Mouse (Mus musculus): Measurements from ENCODE around the gene Gm45234. TPM values are rescaled to one million over a fixed set of nuclear protein-coding genes. Genes with fewer than 3 reads are reported as not detected.

Gene Gm45234
- polyA plus RNA-seq, 1 experiment from 2014 or later, result not detected

GRCm38 (mm10) chr6:124729850-124730705 is 25.7 kb downstream of the Gm45234 start:
- Histone ChIP-seq H3K27me3 (ENCODE audit: insufficient read depth, low read length) (no peaks in the 10 kb centered on the region), H3K9ac (ENCODE audit: low read depth, low read length) (no peak overlapping the region), H3K4me2 (ENCODE audit: low read length) (no peak overlapping the region), H3K36me3 (ENCODE audit: insufficient read depth, low read length) (no peaks in the 10 kb centered on the region), H3K4me3 (replicated peaks; ENCODE audit: low read depth, low read length) (no peak overlapping the region), H3K27ac (no peak overlapping the region), H3K9me3 (replicated peaks; ENCODE audit: low read length) (no peaks in the 10 kb centered on the region), H3K4me1 (replicated peaks; ENCODE audit: insufficient read depth, low read length) (0 out of 2 replicates have a peak, but pooled peaks cover 3% of the 10 kb centered on the region)
- WGBS, result 76% methylated on average over 8 of the region's 8 CpGs
- ATAC-seq (replicated peaks; ENCODE audit: low FRiP score, low read depth) (no peak), DNase-seq (ENCODE audit: low spot score) (no peak)
- no peak for TF ChIP-seq CTCF (IDR thresholded peaks at IDR 0.05; ENCODE audit: low read depth)

- no peak overlapping the region for H3K4me2 ChIP-seq (ENCODE audit: low read length)
- no peak overlapping the region for H3K4me3 ChIP-seq (replicated peaks; ENCODE audit: low read depth, low read length)
- H3K27me3 ChIP-seq (ENCODE audit: insufficient read depth, low read length), result no peaks in the 10 kb centered on the region
- 91% methylated on average over 10 of the region's 10 CpGs for WGBS
- H3K4me1 ChIP-seq (replicated peaks; ENCODE audit: insufficient read depth, low read length), result 0 out of 2 replicates have a peak, but pooled peaks cover 3% of the 10 kb centered on the region
- no peak overlapping the region for H3K9ac ChIP-seq (ENCODE audit: low read depth, low read length)
- no peak for TF ChIP-seq CTCF (IDR thresholded peaks at IDR 0.05; ENCODE audit: low read depth)
- no peaks in the 10 kb centered on the region for H3K9me3 ChIP-seq (replicated peaks; ENCODE audit: low read length)
- H3K36me3 ChIP-seq (ENCODE audit: insufficient read depth, low read length), result no peaks in the 10 kb centered on the region
- no peak overlapping the region for H3K27ac ChIP-seq
- no peak for ATAC-seq (replicated peaks; ENCODE audit: low FRiP score, low read depth)
- DNase-seq (ENCODE audit: low spot score), result no peak
These were observed 27.2 kb downstream of the Gm45234 start for GRCm38 (mm10) chr6:124728621-124729020.

GRCm38 (mm10) chr6:124724472-124724871 is 31.3 kb downstream of the Gm45234 start:
- Histone ChIP-seq H3K9ac (ENCODE audit: low read depth, low read length) (0 out of 2 replicates have a peak overlapping the region, but pooled peaks have one; percentile 4), H3K4me2 (ENCODE audit: low read length) (no peak overlapping the region), H3K9me3 (replicated peaks; ENCODE audit: low read length) (no peaks in the 10 kb centered on the region), H3K27ac (no peak overlapping the region), H3K4me3 (replicated peaks; ENCODE audit: low read depth, low read length) (no peak overlapping the region), H3K27me3 (ENCODE audit: insufficient read depth, low read length) (no peaks in the 10 kb centered on the region), H3K4me1 (replicated peaks; ENCODE audit: insufficient read depth, low read length) (no peaks in the 10 kb centered on the region), H3K36me3 (ENCODE audit: insufficient read depth, low read length) (no peaks in the 10 kb centered on the region)
- DNase-seq (ENCODE audit: low spot score), result no peak
- no peak for TF ChIP-seq CTCF (IDR thresholded peaks at IDR 0.05; ENCODE audit: low read depth)
- no peak for ATAC-seq (replicated peaks; ENCODE audit: low FRiP score, low read depth)
- WGBS, result 85% methylated on average over 10 of the region's 10 CpGs

- H3K9ac ChIP-seq (ENCODE audit: low read depth, low read length), result no peak overlapping the region
- TF ChIP-seq CTCF (IDR thresholded peaks at IDR 0.05; ENCODE audit: low read depth), result no peak
- H3K36me3 ChIP-seq (ENCODE audit: insufficient read depth, low read length), result no peaks in the 10 kb centered on the region
- no peaks in the 10 kb centered on the region for H3K9me3 ChIP-seq (replicated peaks; ENCODE audit: low read length)
- ATAC-seq (replicated peaks; ENCODE audit: low FRiP score, low read depth) (no peak), DNase-seq (ENCODE audit: low spot score) (no peak)
- 67% methylated on average over 8 of the region's 8 CpGs for WGBS
- H3K27me3 ChIP-seq (ENCODE audit: insufficient read depth, low read length), result no peaks in the 10 kb centered on the region
- no peak overlapping the region for H3K27ac ChIP-seq
- no peaks in the 10 kb centered on the region for H3K4me1 ChIP-seq (replicated peaks; ENCODE audit: insufficient read depth, low read length)
- no peak overlapping the region for H3K4me2 ChIP-seq (ENCODE audit: low read length)
- H3K4me3 ChIP-seq (replicated peaks; ENCODE audit: low read depth, low read length), result no peak overlapping the region
These were observed 32.3 kb downstream of the Gm45234 start for GRCm38 (mm10) chr6:124723541-124723940.

GRCm38 (mm10) chr6:124722876-124723473 is 32.8 kb downstream of the Gm45234 start:
- 91% methylated on average over 6 of the region's 6 CpGs for WGBS
- Histone ChIP-seq H3K27ac (no peak overlapping the region), H3K36me3 (ENCODE audit: insufficient read depth, low read length) (no peaks in the 10 kb centered on the region), H3K4me2 (ENCODE audit: low read length) (no peak overlapping the region), H3K4me1 (replicated peaks; ENCODE audit: insufficient read depth, low read length) (no peaks in the 10 kb centered on the region), H3K27me3 (ENCODE audit: insufficient read depth, low read length) (no peaks in the 10 kb centered on the region), H3K9me3 (replicated peaks; ENCODE audit: low read length) (no peaks in the 10 kb centered on the region), H3K9ac (ENCODE audit: low read depth, low read length) (no peak overlapping the region), H3K4me3 (replicated peaks; ENCODE audit: low read depth, low read length) (no peak overlapping the region)
- no peak for TF ChIP-seq CTCF (IDR thresholded peaks at IDR 0.05; ENCODE audit: low read depth)
- ATAC-seq (replicated peaks; ENCODE audit: low FRiP score, low read depth) (no peak), DNase-seq (ENCODE audit: low spot score) (no peak)

- ATAC-seq (replicated peaks; ENCODE audit: low FRiP score, low read depth) (no peak), DNase-seq (ENCODE audit: low spot score) (no peak)
- H3K27ac ChIP-seq, result no peak overlapping the region
- no peak overlapping the region for H3K4me3 ChIP-seq (replicated peaks; ENCODE audit: low read depth, low read length)
- H3K27me3 ChIP-seq (ENCODE audit: insufficient read depth, low read length), result no peaks in the 10 kb centered on the region
- no peaks in the 10 kb centered on the region for H3K9me3 ChIP-seq (replicated peaks; ENCODE audit: low read length)
- 65% methylated on average over 11 of the region's 11 CpGs for WGBS
- peak overlapping the region; percentile 38 for H3K4me2 ChIP-seq (ENCODE audit: low read length)
- no peaks in the 10 kb centered on the region for H3K4me1 ChIP-seq (replicated peaks; ENCODE audit: insufficient read depth, low read length)
- no peak for TF ChIP-seq CTCF (IDR thresholded peaks at IDR 0.05; ENCODE audit: low read depth)
- H3K36me3 ChIP-seq (ENCODE audit: insufficient read depth, low read length), result peaks cover 12% of the 10 kb centered on the region; the same call in 1 of the 2 replicates
- no peak overlapping the region for H3K9ac ChIP-seq (ENCODE audit: low read depth, low read length)
These were observed 34.9 kb downstream of the Gm45234 start for GRCm38 (mm10) chr6:124720904-124721303.
